In genomic region chr17:31855597-31856518, GRCm38 (mm10) we compare ENCODE assay signal across 8 mouse cellular contexts. TPM values are rescaled to one million over a fixed set of nuclear protein-coding genes. Genes with fewer than 3 reads are reported as not detected.
DNase-seq lines count a peak whose midpoint lies in the region; ATAC-seq lines count a peak whose summit lies in the region.

Gene Sik1 (minus strand): TSS chr17:31855804.

- no peaks in the 10 kb centered on the region for H3K9me3 ChIP-seq in hindbrain, embryonic 12.5 days (replicated peaks)

- under 1% methylated on average over 68 of the region's 92 CpGs for WGBS in hindbrain, embryonic 12.5 days

- H3K4me2 ChIP-seq in hindbrain, embryonic 12.5 days (replicated peaks) = peak within 1 kb of the TSS; percentile 73

- H3K4me1 ChIP-seq in hindbrain, embryonic 12.5 days = peaks cover 38% of the 10 kb centered on the region

- peaks cover 3% of the 10 kb centered on the region for H3K36me3 ChIP-seq in hindbrain, embryonic 12.5 days

- H3K4me3 ChIP-seq in hindbrain, embryonic 12.5 days = peak within 1 kb of the TSS; percentile 88

- H3K27me3 ChIP-seq in hindbrain, embryonic 12.5 days = no peaks in the 10 kb centered on the region

- peak within 1 kb of the TSS; percentile 86 for H3K27ac ChIP-seq in hindbrain, embryonic 12.5 days

- peak within 1 kb of the TSS; percentile 91 for H3K9ac ChIP-seq in hindbrain, embryonic 12.5 days

- peak; percentile 93 for ATAC-seq in hindbrain, embryonic 12.5 days (ENCODE audit: low FRiP score)

- peak; percentile 98 for DNase-seq in Muller cell, postnatal 12 days (ENCODE audit: inconsistent ontology term)
- peak; percentile 94 for DNase-seq in cerebellum, adult 9-11 months
- DNase-seq in frontal cortex, postnatal 10 days (ENCODE audit: low spot score in 2 of 2) = peak; percentile 97 to 99
- peak; percentile 98 for DNase-seq in layer of hippocampus, postnatal 25 days (ENCODE audit: extremely low spot score in 1 of 2, low spot score in 1 of 2)
- peak; percentile 98 for DNase-seq in lung, postnatal 25 days (ENCODE audit: low spot score)
- DNase-seq in retina, embryonic 14.5 days (ENCODE audit: low spot score) = peak; percentile 99
- peak; percentile 99 for DNase-seq in thymus, postnatal 4 days

RNA-seq across cellular contexts. Expression of gene Sik1, which starts in this region (rescaled TPM):
- polyA plus RNA-seq in hindbrain, embryonic 12.5 days (2016; fragmentation: Nextera tagmentation; extraction: Ambion mirVana) = 16.5 and 18.9 TPM in 2 replicates
- total RNA-seq in layer of hippocampus, postnatal 25 days (2021) = 10 to 100 TPM; 11.7 to 14.6 TPM

Comparison
In these comparisons a context has a peak if more than half of its experiments do, and no peak if none do; other contexts are left out.
1. Peak in every context shown above with its lines: DNase-seq, ATAC-seq, H3K4me3 ChIP-seq and H3K27ac ChIP-seq.